Mouse (Mus musculus) neutrophil, adult 5-6 weeks (primary cell): Measurements from ENCODE around the gene Ctnnbl1. TPM values are rescaled to one million over a fixed set of nuclear protein-coding genes. Genes with fewer than 3 reads are reported as not detected.

Experiments used
- ATAC-seq: fragments of 151-379, 151-347 bp; 2 replicates; pipeline ENCODE4 v1.8.0; 2017; ENCODE audit warnings: mild to moderate bottlenecking, moderate TSS enrichment; ENCODE audit not compliant: insufficient number of reproducible peaks, poor library complexity, low FRiP score, severe bottlenecking; ENCODE audit errors: extremely low read depth
- total RNA-seq: library from RNA; stranded (forward); fragments of 200-1000 nt; gene quantifications from 2 replicates; pipeline ENCODE4 v1.2.3, GENCODE M21; 2017

The Ctnnbl1 gene
- total RNA-seq, 1 experiment from 2014 or later, result 31.5 TPM

- no peak for ATAC-seq
These were observed 73.5 kb downstream of the Ctnnbl1 start for GRCm38 (mm10) chr2:157810749-157811148.

GRCm38 (mm10) chr2:157813121-157813520, 75.9 kb downstream of the Ctnnbl1 start:
- ATAC-seq, result no peak

- no peak for ATAC-seq
These were observed 77.1 kb downstream of the Ctnnbl1 start for GRCm38 (mm10) chr2:157814116-157814964.

GRCm38 (mm10) chr2:157814965-157815283, 77.7 kb downstream of the Ctnnbl1 start:
- no peak for ATAC-seq

GRCm38 (mm10) chr2:157817672-157818071, 80.5 kb downstream of the Ctnnbl1 start:
- no peak for ATAC-seq

- ATAC-seq, result no peak
These were observed 81.5 kb downstream of the Ctnnbl1 start for GRCm38 (mm10) chr2:157818576-157819320.

- ATAC-seq, result no peak
These were observed 82.2 kb downstream of the Ctnnbl1 start for GRCm38 (mm10) chr2:157819401-157819800.

GRCm38 (mm10) chr2:157821259-157821658, 84.1 kb downstream of the Ctnnbl1 start:
- ATAC-seq, result no peak

- no peak for ATAC-seq
These were observed 86.3 kb downstream of the Ctnnbl1 start for GRCm38 (mm10) chr2:157823456-157823855.

- no peak for ATAC-seq
These were observed 87.0 kb downstream of the Ctnnbl1 start for GRCm38 (mm10) chr2:157824249-157824648.

- no peak for ATAC-seq
These were observed 92.9 kb downstream of the Ctnnbl1 start for GRCm38 (mm10) chr2:157830101-157830500.

- ATAC-seq, result no peak
These were observed 93.6 kb downstream of the Ctnnbl1 start for GRCm38 (mm10) chr2:157830620-157831354.

- no peak for ATAC-seq
These were observed 99.8 kb downstream of the Ctnnbl1 start for GRCm38 (mm10) chr2:157837050-157837449.

- no peak for ATAC-seq
These were observed 101.2 kb downstream of the Ctnnbl1 start for GRCm38 (mm10) chr2:157838206-157838923.

- ATAC-seq, result no peak
These were observed 103.5 kb downstream of the Ctnnbl1 start for GRCm38 (mm10) chr2:157840641-157841078.

GRCm38 (mm10) chr2:157841121-157841520, 103.9 kb downstream of the Ctnnbl1 start:
- no peak for ATAC-seq

- no peak for ATAC-seq
These were observed 107.5 kb downstream of the Ctnnbl1 start for GRCm38 (mm10) chr2:157844746-157845145.

GRCm38 (mm10) chr2:157845831-157846230, 108.6 kb downstream of the Ctnnbl1 start:
- ATAC-seq, result no peak

- ATAC-seq, result no peak
These were observed 115.9 kb downstream of the Ctnnbl1 start for GRCm38 (mm10) chr2:157853135-157853534.
